Comparison of ENCODE assay signal across 8 mouse cellular contexts in genomic region chr8:69584611-69585202, GRCm38 (mm10). TPM values are rescaled to one million over a fixed set of nuclear protein-coding genes. Genes with fewer than 3 reads are reported as not detected.
A peak's percentile ranks its signal among the peaks of the same experiment; 100 is the strongest.
DNase-seq lines count a peak whose midpoint lies in the region; ATAC-seq and TF ChIP-seq lines count a peak whose summit lies in the region.

No protein-coding gene starts in this region.

- H3K4me1 ChIP-seq in intestine, postnatal 0 days (replicated peaks; ENCODE audit: control insufficient read depth, insufficient read depth, low read length), result no peaks in the 10 kb centered on the region
- no peaks in the 10 kb centered on the region for H3K4me1 ChIP-seq in limb, embryonic 12.5 days (replicated peaks)
- H3K4me1 ChIP-seq in midbrain, embryonic 12.5 days, result peaks cover 2% of the 10 kb centered on the region; the same call in 1 of the 2 replicates
- no peaks in the 10 kb centered on the region for H3K4me1 ChIP-seq in stomach, postnatal 0 days (replicated peaks; ENCODE audit: control insufficient read depth, insufficient read depth)

- peak; percentile 16 to 47 for DNase-seq in heart, adult 18-20 months
- no peak for DNase-seq in heart, postnatal 25 days (ENCODE audit: low spot score)
- DNase-seq in cerebellum, postnatal 14 days, result peak; percentile 64 to 65
- peak; percentile 12 for DNase-seq in gastrocnemius, postnatal 14 days
- DNase-seq in stomach, postnatal 0 days (ENCODE audit: low spot score), result peak; percentile 45

- no peaks in the 10 kb centered on the region for H3K9me3 ChIP-seq in intestine, postnatal 0 days (ENCODE audit: control insufficient read depth)
- no peaks in the 10 kb centered on the region for H3K9me3 ChIP-seq in limb, embryonic 12.5 days
- no peaks in the 10 kb centered on the region for H3K9me3 ChIP-seq in midbrain, embryonic 12.5 days
- H3K9me3 ChIP-seq in stomach, postnatal 0 days (ENCODE audit: control insufficient read depth, low read length), result no peaks in the 10 kb centered on the region

- TF ChIP-seq CTCF in intestine, postnatal 0 days (IDR thresholded peaks at IDR 0.05; ENCODE audit: low read depth), result no peak
- TF ChIP-seq CTCF in stomach, postnatal 0 days (IDR thresholded peaks at IDR 0.05; ENCODE audit: low read depth), result peak; percentile 3; the same call in 1 of the 2 replicates

- no peak overlapping the region for H3K27ac ChIP-seq in intestine, postnatal 0 days (ENCODE audit: low read depth, low read length)
- H3K27ac ChIP-seq in limb, embryonic 12.5 days, result peak overlapping the region; percentile 45
- H3K27ac ChIP-seq in midbrain, embryonic 12.5 days (replicated peaks), result no peak overlapping the region
- H3K27ac ChIP-seq in stomach, postnatal 0 days (replicated peaks), result no peak overlapping the region

- peak overlapping the region; percentile 87 for H3K4me2 ChIP-seq in intestine, postnatal 0 days (replicated peaks; ENCODE audit: low read depth)
- H3K4me2 ChIP-seq in limb, embryonic 12.5 days, result peak overlapping the region; percentile 78
- peak overlapping the region; percentile 86 for H3K4me2 ChIP-seq in midbrain, embryonic 12.5 days (replicated peaks)
- H3K4me2 ChIP-seq in stomach, postnatal 0 days (replicated peaks; ENCODE audit: low read depth), result peak overlapping the region; percentile 80

- no peak for ATAC-seq in intestine, postnatal 0 days
- no peak for ATAC-seq in limb, embryonic 12.5 days (ENCODE audit: insufficient number of reproducible peaks, insufficient read depth, low FRiP score, low TSS enrichment, low read depth)
- ATAC-seq in midbrain, embryonic 12.5 days (ENCODE audit: low FRiP score, low read depth), result peak; percentile 77
- ATAC-seq in stomach, postnatal 0 days (ENCODE audit: low FRiP score, low TSS enrichment), result no peak

- H3K9ac ChIP-seq in intestine, postnatal 0 days (ENCODE audit: low read depth, low read length), result peak overlapping the region; percentile 37; the same call in 1 of the 2 replicates
- peak overlapping the region; percentile 81 for H3K9ac ChIP-seq in limb, embryonic 12.5 days (replicated peaks)
- peak overlapping the region; percentile 65 for H3K9ac ChIP-seq in midbrain, embryonic 12.5 days (replicated peaks)
- peak overlapping the region; percentile 63 for H3K9ac ChIP-seq in stomach, postnatal 0 days (ENCODE audit: low read length)

- H3K27me3 ChIP-seq in intestine, postnatal 0 days (replicated peaks; ENCODE audit: control insufficient read depth, insufficient read depth, low read length), result no peaks in the 10 kb centered on the region
- H3K27me3 ChIP-seq in limb, embryonic 12.5 days, result peaks cover 5% of the 10 kb centered on the region; the same call in 1 of the 2 replicates
- peaks cover 5% of the 10 kb centered on the region; the same call in 1 of the 2 replicates for H3K27me3 ChIP-seq in midbrain, embryonic 12.5 days
- H3K27me3 ChIP-seq in stomach, postnatal 0 days (ENCODE audit: control insufficient read depth, insufficient read depth, low read length), result no peaks in the 10 kb centered on the region

- 2% methylated on average over 54 of the region's 54 CpGs for WGBS in intestine, postnatal 0 days
- 3% methylated on average over 54 of the region's 54 CpGs for WGBS in limb, embryonic 12.5 days
- under 1% methylated on average over 54 of the region's 54 CpGs for WGBS in midbrain, embryonic 12.5 days
- WGBS in stomach, postnatal 0 days, result 2% methylated on average over 52 of the region's 54 CpGs

- no peak for TF ChIP-seq EP300 in stomach, postnatal 0 days (optimal IDR thresholded peaks at IDR 0.05)

- H3K36me3 ChIP-seq in intestine, postnatal 0 days (ENCODE audit: control insufficient read depth, insufficient read depth), result no peaks in the 10 kb centered on the region
- H3K36me3 ChIP-seq in limb, embryonic 12.5 days, result no peaks in the 10 kb centered on the region
- H3K36me3 ChIP-seq in midbrain, embryonic 12.5 days, result no peaks in the 10 kb centered on the region
- no peaks in the 10 kb centered on the region for H3K36me3 ChIP-seq in stomach, postnatal 0 days (ENCODE audit: control insufficient read depth, insufficient read depth, low read length)

- intact Hi-C loops in heart, postnatal 25 days (cut with DNase I), result no loop called here
- intact Hi-C loops in gastrocnemius, postnatal 14 days (cut with DNase I; ENCODE audit: low total_unique reads), result no loop called here

- peak overlapping the region; percentile 38 for H3K4me3 ChIP-seq in intestine, postnatal 0 days (ENCODE audit: low read depth, low read length)
- H3K4me3 ChIP-seq in limb, embryonic 12.5 days (replicated peaks), result peak overlapping the region; percentile 46
- H3K4me3 ChIP-seq in midbrain, embryonic 12.5 days, result peak overlapping the region; percentile 49
- peak overlapping the region; percentile 41 for H3K4me3 ChIP-seq in stomach, postnatal 0 days (ENCODE audit: low read depth, low read length)

RNA-seq across cellular contexts. Expression of gene Zfp868, which starts 40.6 kb away (rescaled TPM):
- 1 to 10 TPM; 6.2 to 7.0 TPM for total RNA-seq in heart, adult 18-20 months (2021)
- 1 to 10 TPM; 7.1 to 9.6 TPM for total RNA-seq in heart, postnatal 25 days (2021)
- total RNA-seq in gastrocnemius, postnatal 14 days (2021), result 1 to 10 TPM; 6.1 to 6.7 TPM
- 8.4 and 10.0 TPM in 2 replicates for polyA plus RNA-seq in intestine, postnatal 0 days (2015; fragmentation: Nextera tagmentation; extraction: Ambion mirVana)
- 30.7 and 31.1 TPM in 2 replicates for polyA plus RNA-seq in limb, embryonic 12.5 days (2016; fragmentation: Nextera tagmentation; extraction: Ambion mirVana)
- polyA plus RNA-seq in midbrain, embryonic 12.5 days (2016; fragmentation: Nextera tagmentation; extraction: Ambion mirVana), result 42.0 and 42.4 TPM in 2 replicates
- 9.0 and 11.0 TPM in 2 replicates for polyA plus RNA-seq in stomach, postnatal 0 days (2015; fragmentation: Nextera tagmentation; extraction: Ambion mirVana)
